Mouse (Mus musculus): ENCODE measurements around the gene Ism2. TPM values are rescaled to one million over a fixed set of nuclear protein-coding genes. Genes with fewer than 3 reads are reported as not detected.

The Ism2 gene
- polyA plus RNA-seq, 1 experiment = 5.5 TPM

DNA sequence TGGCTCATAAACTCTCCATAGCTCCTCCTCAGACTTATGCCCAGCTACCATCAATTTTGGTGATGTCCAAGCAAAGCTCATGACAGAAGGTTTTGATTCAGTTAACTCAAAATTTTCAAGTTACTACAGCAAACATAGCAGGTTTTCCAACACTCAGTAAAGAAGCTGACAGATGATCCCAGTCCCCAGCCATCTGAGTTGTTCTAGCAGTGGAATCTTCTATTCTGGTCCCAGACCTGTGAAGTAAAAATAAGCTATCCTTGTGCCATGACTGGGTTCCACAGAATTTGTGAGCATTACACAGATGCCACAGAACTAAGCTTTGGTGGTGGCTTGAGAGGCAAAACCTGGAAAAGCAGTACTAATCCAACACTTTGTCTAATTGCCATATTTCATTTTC, 34.3 kb upstream of the Ism2 start:
- no peak overlapping the region for H3K9ac ChIP-seq (ENCODE audit: low read depth, poor library complexity, severe bottlenecking)
- H3K4me3 ChIP-seq (ENCODE audit: low read depth, low read length) = no peak overlapping the region
- H3K27me3 ChIP-seq (ENCODE audit: control insufficient read depth, insufficient read depth, low read length, poor library complexity, severe bottlenecking) = no peaks in the 10 kb centered on the region
- H3K36me3 ChIP-seq (ENCODE audit: control insufficient read depth, insufficient read depth, low read length, poor library complexity, severe bottlenecking) = peaks cover 20% of the 10 kb centered on the region
- H3K4me1 ChIP-seq (ENCODE audit: control insufficient read depth, insufficient read depth, low read length) = peaks cover 4% of the 10 kb centered on the region
- H3K27ac ChIP-seq (ENCODE audit: insufficient read depth, low read length) = no peak overlapping the region
- TF ChIP-seq CTCF (IDR thresholded peaks at IDR 0.05; ENCODE audit: low read depth, low read length) (no peak), POLR2A (IDR thresholded peaks at IDR 0.05; ENCODE audit: insufficient read depth, low read length) (no peak), EP300 (IDR thresholded peaks at IDR 0.05; ENCODE audit: insufficient read depth, low read depth, low read length) (no peak)
- H3K9me3 ChIP-seq (replicated peaks; ENCODE audit: control insufficient read depth, insufficient read depth, low read length, poor library complexity, severe bottlenecking) = no peaks in the 10 kb centered on the region

DNA sequence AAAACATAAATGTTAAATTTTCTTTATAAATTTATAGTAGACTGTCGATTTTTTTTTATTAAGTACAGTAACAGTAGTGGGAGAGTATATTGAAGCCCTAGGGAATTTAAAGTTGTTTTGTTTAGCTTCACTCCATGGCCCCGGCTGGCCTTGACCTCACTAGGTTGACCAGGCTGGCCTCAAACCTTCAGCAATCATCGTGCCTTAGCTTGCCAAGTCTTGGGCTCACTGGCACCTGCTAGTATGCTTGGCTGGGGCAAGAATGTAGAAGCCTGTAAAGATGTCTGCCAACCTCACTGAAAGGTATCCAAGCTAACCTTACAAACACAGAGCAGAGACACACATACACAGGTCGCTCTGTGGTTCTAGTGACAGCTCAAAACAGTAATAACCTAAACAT, 33.0 kb upstream of the Ism2 start:
- H3K9me3 ChIP-seq (replicated peaks; ENCODE audit: control insufficient read depth, insufficient read depth, low read length, poor library complexity, severe bottlenecking) = no peaks in the 10 kb centered on the region
- peaks cover 20% of the 10 kb centered on the region for H3K36me3 ChIP-seq (ENCODE audit: control insufficient read depth, insufficient read depth, low read length, poor library complexity, severe bottlenecking)
- no peak overlapping the region for H3K27ac ChIP-seq (ENCODE audit: insufficient read depth, low read length)
- no peak for TF ChIP-seq EP300 (IDR thresholded peaks at IDR 0.05; ENCODE audit: insufficient read depth, low read depth, low read length)
- no peak for TF ChIP-seq CTCF (IDR thresholded peaks at IDR 0.05; ENCODE audit: low read depth, low read length)
- TF ChIP-seq POLR2A (IDR thresholded peaks at IDR 0.05; ENCODE audit: insufficient read depth, low read length) = no peak
- no peak overlapping the region for H3K4me3 ChIP-seq (ENCODE audit: low read depth, low read length)
- H3K27me3 ChIP-seq (ENCODE audit: control insufficient read depth, insufficient read depth, low read length, poor library complexity, severe bottlenecking) = no peaks in the 10 kb centered on the region
- H3K4me1 ChIP-seq (ENCODE audit: control insufficient read depth, insufficient read depth, low read length) = peaks cover 6% of the 10 kb centered on the region
- no peak overlapping the region for H3K9ac ChIP-seq (ENCODE audit: low read depth, poor library complexity, severe bottlenecking)

- H3K9me3 ChIP-seq (replicated peaks; ENCODE audit: control insufficient read depth, insufficient read depth, low read length, poor library complexity, severe bottlenecking) = no peaks in the 10 kb centered on the region
- H3K4me3 ChIP-seq (ENCODE audit: low read depth, low read length) = no peak overlapping the region
- no peak overlapping the region for H3K9ac ChIP-seq (ENCODE audit: low read depth, poor library complexity, severe bottlenecking)
- no peak overlapping the region for H3K27ac ChIP-seq (ENCODE audit: insufficient read depth, low read length)
- TF ChIP-seq POLR2A (IDR thresholded peaks at IDR 0.05; ENCODE audit: insufficient read depth, low read length) (no peak), CTCF (IDR thresholded peaks at IDR 0.05; ENCODE audit: low read depth, low read length) (no peak), EP300 (IDR thresholded peaks at IDR 0.05; ENCODE audit: insufficient read depth, low read depth, low read length) (no peak)
- peaks cover 6% of the 10 kb centered on the region for H3K4me1 ChIP-seq (ENCODE audit: control insufficient read depth, insufficient read depth, low read length)
- H3K36me3 ChIP-seq (ENCODE audit: control insufficient read depth, insufficient read depth, low read length, poor library complexity, severe bottlenecking) = peaks cover 20% of the 10 kb centered on the region
- H3K27me3 ChIP-seq (ENCODE audit: control insufficient read depth, insufficient read depth, low read length, poor library complexity, severe bottlenecking) = no peaks in the 10 kb centered on the region
Measured at GRCm38 (mm10) chr12:87331908-87332307, 32.4 kb upstream of the Ism2 start.

- Histone ChIP-seq H3K27ac (ENCODE audit: insufficient read depth, low read length) (peak overlapping the region; percentile 68), H3K9ac (ENCODE audit: low read depth, poor library complexity, severe bottlenecking) (0 out of 2 replicates have a peak overlapping the region, but pooled peaks have one; percentile 11), H3K4me1 (ENCODE audit: control insufficient read depth, insufficient read depth, low read length) (peaks cover 6% of the 10 kb centered on the region)
Measured at GRCm38 (mm10) chr12:87331053-87331456, 31.6 kb upstream of the Ism2 start.

GRCm38 (mm10) chr12:87330213-87330612, 30.7 kb upstream of the Ism2 start:
- Histone ChIP-seq H3K36me3 (ENCODE audit: control insufficient read depth, insufficient read depth, low read length, poor library complexity, severe bottlenecking) (peaks cover 22% of the 10 kb centered on the region), H3K9me3 (replicated peaks; ENCODE audit: control insufficient read depth, insufficient read depth, low read length, poor library complexity, severe bottlenecking) (no peaks in the 10 kb centered on the region), H3K9ac (ENCODE audit: low read depth, poor library complexity, severe bottlenecking) (no peak overlapping the region), H3K27me3 (ENCODE audit: control insufficient read depth, insufficient read depth, low read length, poor library complexity, severe bottlenecking) (no peaks in the 10 kb centered on the region), H3K4me1 (ENCODE audit: control insufficient read depth, insufficient read depth, low read length) (peaks cover 6% of the 10 kb centered on the region), H3K27ac (ENCODE audit: insufficient read depth, low read length) (no peak overlapping the region), H3K4me3 (ENCODE audit: low read depth, low read length) (no peak overlapping the region)
- no peak for TF ChIP-seq POLR2A (IDR thresholded peaks at IDR 0.05; ENCODE audit: insufficient read depth, low read length)
- no peak for TF ChIP-seq CTCF (IDR thresholded peaks at IDR 0.05; ENCODE audit: low read depth, low read length)
- TF ChIP-seq EP300 (IDR thresholded peaks at IDR 0.05; ENCODE audit: insufficient read depth, low read depth, low read length) = no peak

More at GRCm38 (mm10) chr12:87331053-87331456, 31.6 kb upstream of the Ism2 start:
- Histone ChIP-seq H3K4me3 (ENCODE audit: low read depth, low read length) (no peak overlapping the region), H3K27me3 (ENCODE audit: control insufficient read depth, insufficient read depth, low read length, poor library complexity, severe bottlenecking) (no peaks in the 10 kb centered on the region), H3K9me3 (replicated peaks; ENCODE audit: control insufficient read depth, insufficient read depth, low read length, poor library complexity, severe bottlenecking) (no peaks in the 10 kb centered on the region), H3K36me3 (ENCODE audit: control insufficient read depth, insufficient read depth, low read length, poor library complexity, severe bottlenecking) (peaks cover 20% of the 10 kb centered on the region)
- no peak for TF ChIP-seq CTCF (IDR thresholded peaks at IDR 0.05; ENCODE audit: low read depth, low read length)
- TF ChIP-seq POLR2A (IDR thresholded peaks at IDR 0.05; ENCODE audit: insufficient read depth, low read length) = no peak
- TF ChIP-seq EP300 (IDR thresholded peaks at IDR 0.05; ENCODE audit: insufficient read depth, low read depth, low read length) = no peak

DNA sequence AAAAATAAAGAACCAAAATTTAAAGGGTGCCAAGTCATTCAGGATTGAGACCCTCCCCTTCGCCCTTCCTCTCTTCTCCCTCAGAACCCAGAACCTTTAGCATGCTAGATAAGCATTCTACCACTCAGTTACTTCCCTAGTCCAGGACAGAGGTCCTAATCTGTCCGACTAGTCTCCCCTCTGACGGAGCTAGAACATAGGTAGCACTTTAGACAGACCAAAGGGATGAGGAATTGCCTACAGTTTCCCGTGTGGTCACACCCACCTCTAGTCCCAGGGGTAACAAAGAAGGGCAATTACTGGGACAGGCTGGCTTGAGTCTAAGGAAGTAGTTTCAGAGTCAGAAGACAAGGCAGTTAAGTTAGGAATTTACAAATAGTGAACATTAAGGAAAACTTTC, 28.5 kb upstream of the Ism2 start:
- Histone ChIP-seq H3K27me3 (ENCODE audit: control insufficient read depth, insufficient read depth, low read length, poor library complexity, severe bottlenecking) (no peaks in the 10 kb centered on the region), H3K4me3 (ENCODE audit: low read depth, low read length) (no peak overlapping the region), H3K36me3 (ENCODE audit: control insufficient read depth, insufficient read depth, low read length, poor library complexity, severe bottlenecking) (peaks cover 14% of the 10 kb centered on the region), H3K4me1 (ENCODE audit: control insufficient read depth, insufficient read depth, low read length) (peaks cover 7% of the 10 kb centered on the region), H3K27ac (ENCODE audit: insufficient read depth, low read length) (peak overlapping the region; percentile 76; the same call in 1 of the 2 replicates), H3K9ac (ENCODE audit: low read depth, poor library complexity, severe bottlenecking) (no peak overlapping the region), H3K9me3 (replicated peaks; ENCODE audit: control insufficient read depth, insufficient read depth, low read length, poor library complexity, severe bottlenecking) (no peaks in the 10 kb centered on the region)
- TF ChIP-seq CTCF (IDR thresholded peaks at IDR 0.05; ENCODE audit: low read depth, low read length) (no peak), POLR2A (IDR thresholded peaks at IDR 0.05; ENCODE audit: insufficient read depth, low read length) (no peak), EP300 (IDR thresholded peaks at IDR 0.05; ENCODE audit: insufficient read depth, low read depth, low read length) (no peak)

Measured in ES-Bruce4 (cell line).